Mouse (Mus musculus): ENCODE results near the gene Pgm1. TPM values are rescaled to one million over a fixed set of nuclear protein-coding genes. Genes with fewer than 3 reads are reported as not detected.

The Pgm1 gene
- total and polyA plus RNA-seq, 3 experiments, result 54.0 to 97.9 (median 95.7) TPM

GRCm38 (mm10) chr4:100027773-100028172 lies 98.6 kb downstream of the Pgm1 start:
- Histone ChIP-seq H3K4me1 (ENCODE audit: control insufficient read depth in 1 of 2, insufficient read depth in 2 of 2) (peaks cover 4 to 7% of the 10 kb centered on the region in 2 experiments; a peak in 1 of 4 replicates), H3K4me3 (replicated peaks in 1 of 3; ENCODE audit: low read depth in 2 of 3, low read length in 2 of 3, poor library complexity in 1 of 3) (no peak overlapping the region), H3K27ac (ENCODE audit: insufficient read depth, low read depth) (no peak overlapping the region), H3K27me3 (replicated peaks) (peaks cover 2% of the 10 kb centered on the region), H3K36me3 (replicated peaks in 1 of 2; ENCODE audit: control insufficient read depth in 1 of 2, insufficient read depth in 1 of 2, low read length in 1 of 2) (no peaks in the 10 kb centered on the region), H3K9me3 (replicated peaks; ENCODE audit: low read length) (no peaks in the 10 kb centered on the region), H3K9ac (ENCODE audit: insufficient read depth, low read depth) (no peak overlapping the region), H3K4me2 (ENCODE audit: insufficient read depth, low read depth, poor library complexity, severe bottlenecking) (no peak overlapping the region), H3K79me2 (replicated peaks; ENCODE audit: control insufficient read depth, extremely low read depth, insufficient read depth, poor library complexity, severe bottlenecking) (no peaks in the 10 kb centered on the region)
- no peak for DNase-seq (ENCODE audit: extremely low read depth)
- dilution Hi-C loops (cut with MboI; ENCODE audit: extremely low pct_ligation_motif_present, extremely low pct_unique_long_range_greater_than_20kb, low sequenced_read_pairs) (no loop called here), in situ Hi-C loops (cut with MboI; ENCODE audit: low pct_ligation_motif_present, low pct_unique_long_range_greater_than_20kb, low sequenced_read_pairs) (loop anchor here (25.0 kb wide), 3 partner anchors 185 to 485 kb away; no protein-coding TSS in a partner anchor)
- no peak for TF ChIP-seq TBP (conservative IDR thresholded peaks at IDR 0.05; ENCODE audit: low read depth, low read length)

GRCm38 (mm10) chr4:100028641-100029040 lies 99.4 kb downstream of the Pgm1 start:
- Histone ChIP-seq H3K9ac (ENCODE audit: insufficient read depth, low read depth) (no peak overlapping the region), H3K9me3 (replicated peaks; ENCODE audit: low read length) (no peaks in the 10 kb centered on the region), H3K4me1 (ENCODE audit: control insufficient read depth in 1 of 2, insufficient read depth in 2 of 2) (peaks cover 5 to 9% of the 10 kb centered on the region in 2 experiments; a peak in 1 of 4 replicates), H3K27ac (ENCODE audit: insufficient read depth, low read depth) (no peak overlapping the region), H3K4me3 (replicated peaks in 1 of 3; ENCODE audit: low read depth in 2 of 3, low read length in 2 of 3, poor library complexity in 1 of 3) (no peak overlapping the region), H3K36me3 (replicated peaks in 1 of 2; ENCODE audit: control insufficient read depth in 1 of 2, insufficient read depth in 1 of 2, low read length in 1 of 2) (no peaks in the 10 kb centered on the region), H3K4me2 (ENCODE audit: insufficient read depth, low read depth, poor library complexity, severe bottlenecking) (no peak overlapping the region; the same call in 1 of the 2 replicates), H3K27me3 (replicated peaks) (peaks cover 2% of the 10 kb centered on the region), H3K79me2 (replicated peaks; ENCODE audit: control insufficient read depth, extremely low read depth, insufficient read depth, poor library complexity, severe bottlenecking) (no peaks in the 10 kb centered on the region)
- DNase-seq (ENCODE audit: extremely low read depth), result peak; percentile 72
- dilution Hi-C loops (cut with MboI; ENCODE audit: extremely low pct_ligation_motif_present, extremely low pct_unique_long_range_greater_than_20kb, low sequenced_read_pairs), result no loop called here
- in situ Hi-C loops (cut with MboI; ENCODE audit: low pct_ligation_motif_present, low pct_unique_long_range_greater_than_20kb, low sequenced_read_pairs), result loop anchor here (25.0 kb wide), 3 partner anchors 184 to 484 kb away; no protein-coding TSS in a partner anchor
- no peak for TF ChIP-seq POLR2A (IDR thresholded peaks at IDR 0.05; ENCODE audit: low read depth, low read length)
- TF ChIP-seq SMC3 (IDR thresholded peaks at IDR 0.05; ENCODE audit: low read depth, low read length), result peak; percentile 78
- no peak for TF ChIP-seq USF2 (conservative IDR thresholded peaks at IDR 0.05; ENCODE audit: low read depth, low read length)
- TF ChIP-seq HCFC1 (IDR thresholded peaks at IDR 0.05; ENCODE audit: low read depth, low read length), result no peak
- no peak for TF ChIP-seq CHD2 (IDR thresholded peaks at IDR 0.05; ENCODE audit: low read length)
- TF ChIP-seq RAD21 (IDR thresholded peaks at IDR 0.05; ENCODE audit: low read depth, low read length), result peak; percentile 85
- TF ChIP-seq MYC (IDR thresholded peaks at IDR 0.05; ENCODE audit: low read depth, low read length), result no peak
- TF ChIP-seq ZC3H11A (IDR thresholded peaks at IDR 0.05; ENCODE audit: low read depth, low read length), result no peak
- no peak for TF ChIP-seq TCF12 (IDR thresholded peaks at IDR 0.05; ENCODE audit: low read depth, low read length)
- TF ChIP-seq ELF1 (IDR thresholded peaks at IDR 0.05; ENCODE audit: low read depth, low read length), result 0 out of 2 replicates have a peak, but pooled peaks have one; percentile 17
- TF ChIP-seq PAX5 (IDR thresholded peaks at IDR 0.05; ENCODE audit: low read length), result no peak
- TF ChIP-seq EP300 (IDR thresholded peaks at IDR 0.05; ENCODE audit: low read length), result no peak
- no peak for TF ChIP-seq BHLHE40 (IDR thresholded peaks at IDR 0.05; ENCODE audit: low read depth, low read length)
- no peak for TF ChIP-seq GABPA (IDR thresholded peaks at IDR 0.05; ENCODE audit: insufficient replicate concordance, low read depth, low read length)
- no peak for TF ChIP-seq MAX (IDR thresholded peaks at IDR 0.05; ENCODE audit: low read length)
- no peak for TF ChIP-seq MEF2A (IDR thresholded peaks at IDR 0.05; ENCODE audit: borderline replicate concordance, low read depth, low read length)
- no peak for TF ChIP-seq MXI1 (IDR thresholded peaks at IDR 0.05; ENCODE audit: low read depth, low read length)
- no peak for TF ChIP-seq JUND (conservative IDR thresholded peaks at IDR 0.05; ENCODE audit: low read depth, low read length)
- no peak for TF ChIP-seq RCOR1 (conservative IDR thresholded peaks at IDR 0.05; ENCODE audit: low read depth, low read length)
- no peak for TF ChIP-seq ZKSCAN1 (IDR thresholded peaks at IDR 0.05; ENCODE audit: borderline replicate concordance, low read depth, low read length)
- TF ChIP-seq ZMIZ1 (IDR thresholded peaks at IDR 0.05; ENCODE audit: low read depth, low read length), result no peak
- no peak for TF ChIP-seq SIN3A (IDR thresholded peaks at IDR 0.05; ENCODE audit: low read length)
- no peak for TF ChIP-seq POLR2AphosphoS2 (IDR thresholded peaks at IDR 0.05; ENCODE audit: low read depth, low read length)
- peak; percentile 75 to 89 for TF ChIP-seq CTCF (conservative IDR thresholded peaks at IDR 0.05 in 1 of 2, IDR thresholded peaks at IDR 0.05 in 1 of 2; ENCODE audit: low read depth in 2 of 2, low read length in 2 of 2)
- TF ChIP-seq ZNF384 (IDR thresholded peaks at IDR 0.05; ENCODE audit: low read depth, low read length), result no peak
- TF ChIP-seq TBP (conservative IDR thresholded peaks at IDR 0.05; ENCODE audit: low read depth, low read length), result no peak
- TF ChIP-seq E2F4 (IDR thresholded peaks at IDR 0.05; ENCODE audit: insufficient replicate concordance, low read depth, low read length), result no peak
- TF ChIP-seq IRF4 (IDR thresholded peaks at IDR 0.05; ENCODE audit: low read depth, low read length), result no peak
